Mouse (Mus musculus) kidney, adult 11 months (tissue): ENCODE results near the gene Camk2g.

Experiments used
- DNase-seq: peaks from one replicate; pipeline ENCODE4 v3.0.0; 2022

The Camk2g gene

DNA sequence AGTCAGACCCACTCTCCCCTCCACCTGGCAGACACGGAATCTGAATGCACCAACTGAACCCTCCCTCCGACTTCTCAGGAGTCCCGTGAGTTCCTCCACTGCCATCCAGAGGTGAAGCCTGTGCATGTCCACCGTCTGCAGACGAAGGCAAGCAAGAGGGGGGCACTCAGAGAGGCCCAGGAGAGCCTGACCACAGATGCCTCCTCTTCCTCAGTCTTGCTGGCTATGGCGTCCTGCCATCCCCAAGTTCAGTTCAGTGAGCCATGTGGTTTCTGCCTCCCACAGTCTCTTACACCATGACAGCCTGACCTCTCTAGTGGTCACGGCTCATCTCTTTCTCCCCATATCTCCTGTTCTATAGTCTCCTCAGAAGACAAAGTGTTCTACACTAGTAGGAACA lies 9.2 kb downstream of the Camk2g start:
- DNase-seq: no peak

DNA sequence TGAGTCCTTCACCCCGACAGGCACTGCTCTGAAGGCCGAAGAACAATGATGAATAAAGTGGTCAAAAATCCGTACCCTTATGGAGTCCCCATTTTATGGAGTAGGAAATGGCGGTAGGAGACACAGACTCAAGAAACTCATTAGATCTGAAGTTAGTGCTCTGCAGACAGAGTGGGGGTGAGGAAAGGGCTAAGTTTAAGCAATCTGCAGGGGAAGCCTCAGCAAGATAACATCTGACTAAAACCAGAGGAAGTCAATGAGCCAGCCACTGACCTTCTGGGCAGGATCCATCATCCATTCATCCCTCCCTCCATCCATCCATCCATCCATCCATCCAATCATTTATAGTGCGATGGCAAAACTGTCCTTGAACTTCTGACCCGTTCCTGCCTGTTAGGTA lies 10.4 kb downstream of the Camk2g start:
- DNase-seq: no peak

DNA sequence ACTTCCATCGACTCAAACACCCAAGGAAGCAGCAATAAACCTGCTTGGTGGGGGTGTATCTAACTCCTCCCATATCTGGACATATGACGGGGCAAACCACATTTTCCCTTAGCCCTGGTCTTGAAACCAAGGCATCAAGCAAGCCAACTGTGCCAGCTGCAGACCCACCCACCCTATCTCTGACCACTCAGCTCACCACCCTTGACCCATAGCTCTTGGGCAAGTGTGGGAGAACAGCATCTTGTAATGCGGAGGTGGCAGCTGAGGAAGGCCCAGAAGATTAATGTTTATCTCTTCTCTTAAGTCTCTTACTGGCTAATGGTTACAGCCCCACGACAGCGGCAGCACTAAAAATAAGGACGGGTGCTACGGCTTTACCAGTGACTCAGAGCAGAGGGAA lies 11.0 kb downstream of the Camk2g start:
- no peak for DNase-seq

DNA sequence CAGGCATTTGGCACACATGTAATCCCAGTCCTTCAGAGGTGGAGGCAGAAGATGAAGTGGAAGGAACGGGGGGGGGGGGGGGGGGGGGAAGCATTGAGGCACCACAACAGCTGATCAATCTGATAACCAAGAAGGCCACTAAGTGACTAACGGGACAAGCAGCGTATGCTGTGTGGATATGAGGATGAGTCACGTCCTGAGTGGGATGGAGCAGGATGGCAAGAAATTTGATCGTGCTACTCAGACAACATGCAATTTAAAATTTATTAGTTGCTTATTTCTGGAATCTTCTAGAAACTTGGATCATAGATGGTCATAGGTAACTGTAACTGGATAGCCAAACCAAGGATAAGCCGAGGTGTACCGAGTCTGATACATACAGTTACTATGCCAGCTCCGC lies 13.7 kb downstream of the Camk2g start:
- no peak for DNase-seq

DNA sequence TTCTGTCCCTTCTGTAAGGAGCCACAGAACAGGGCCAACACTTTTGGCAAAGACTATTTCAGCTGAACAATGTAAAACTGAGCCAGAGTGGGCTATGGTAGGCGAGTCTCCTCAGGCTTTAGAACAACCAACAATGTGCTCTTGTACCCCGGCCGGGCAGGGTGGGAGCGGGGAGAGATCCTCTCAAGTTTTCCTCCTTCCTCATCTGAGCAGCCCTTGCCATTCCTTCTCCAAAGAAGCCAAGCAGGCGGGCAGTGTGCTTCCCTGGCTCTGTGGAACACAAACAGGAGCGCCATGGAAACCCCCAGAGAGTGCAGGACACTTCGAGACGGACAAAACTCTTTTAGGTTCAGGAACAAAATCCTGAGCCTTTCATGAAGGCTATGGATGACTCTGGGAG lies 15.4 kb downstream of the Camk2g start:
- DNase-seq: no peak

DNA sequence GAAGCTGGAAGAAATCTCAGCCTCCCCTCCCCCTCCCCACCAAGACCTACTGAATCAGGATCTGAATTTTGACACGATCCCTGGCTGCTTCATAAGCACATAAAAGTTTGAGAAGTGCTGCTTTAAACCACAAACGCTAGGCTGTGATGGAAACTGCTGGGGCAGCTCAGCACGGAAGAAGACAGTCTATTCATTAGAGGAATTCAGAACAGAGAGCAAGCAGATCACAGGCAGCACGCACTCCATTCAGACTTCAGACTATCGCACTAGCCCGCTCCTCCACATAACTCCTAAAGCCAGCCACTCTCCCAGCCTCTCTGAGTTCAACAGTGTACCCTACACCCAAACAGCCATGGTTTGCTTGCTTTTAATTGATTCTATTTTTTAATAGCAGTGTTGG lies 18.2 kb downstream of the Camk2g start:
- no peak for DNase-seq

DNA sequence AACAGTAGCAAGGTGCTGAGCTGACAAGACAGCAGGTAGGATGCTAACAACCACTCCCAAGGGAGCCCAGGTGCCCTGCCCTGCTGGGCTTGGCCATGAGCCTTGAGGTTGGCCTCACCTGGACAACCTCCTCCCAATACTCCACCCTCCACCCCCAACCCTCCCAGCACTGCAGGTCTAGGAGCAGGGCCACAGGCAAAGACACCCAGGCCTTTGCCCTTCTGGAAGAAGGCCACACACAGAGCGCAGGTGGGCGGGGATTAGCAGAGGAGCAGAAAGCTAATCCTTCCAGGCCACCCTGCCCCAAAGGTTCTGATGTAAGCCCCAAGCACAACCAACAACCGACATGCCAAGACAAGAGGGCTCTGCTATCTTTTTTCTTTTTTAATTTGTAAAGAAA lies 20.5 kb downstream of the Camk2g start:
- DNase-seq: peak; percentile 81

DNA sequence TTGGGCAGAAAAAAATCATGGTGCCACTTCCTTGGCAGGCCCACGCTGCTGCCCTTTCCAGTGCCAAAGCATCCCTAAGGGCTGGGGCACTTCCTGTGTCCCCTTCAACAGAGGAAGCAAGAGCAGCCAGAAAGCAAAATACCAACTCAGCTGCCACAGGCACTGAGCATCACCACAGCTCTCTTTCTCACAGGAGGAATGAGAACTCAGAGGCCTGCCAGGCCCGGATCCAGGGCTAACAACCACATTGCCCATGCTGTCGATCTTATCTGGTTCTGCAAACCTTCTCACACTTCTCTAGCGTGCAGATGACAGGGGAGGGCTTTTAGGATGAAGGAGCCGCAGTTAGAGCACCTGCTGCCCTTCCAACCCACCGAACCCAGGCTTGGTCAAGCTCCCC lies 21.1 kb downstream of the Camk2g start:
- DNase-seq: no peak

DNA sequence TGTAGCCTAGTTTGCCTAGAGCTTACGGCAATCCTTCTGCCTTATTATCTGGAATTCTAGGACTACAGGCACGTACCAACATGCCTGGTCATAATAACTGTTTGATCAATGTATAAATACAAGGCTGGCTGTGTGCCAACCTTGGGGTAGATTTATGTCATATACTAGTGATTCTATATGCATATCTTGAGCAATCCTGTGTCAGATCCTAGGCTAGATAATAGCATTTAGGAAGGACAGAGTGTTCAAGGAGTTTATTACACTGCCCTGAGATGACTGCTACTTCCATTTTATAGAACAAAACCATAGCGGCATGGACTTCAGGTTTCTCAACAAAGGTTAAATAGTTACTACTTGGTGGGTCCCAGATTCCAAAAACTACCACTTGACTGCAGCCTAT lies 21.9 kb downstream of the Camk2g start:
- no peak for DNase-seq

DNA sequence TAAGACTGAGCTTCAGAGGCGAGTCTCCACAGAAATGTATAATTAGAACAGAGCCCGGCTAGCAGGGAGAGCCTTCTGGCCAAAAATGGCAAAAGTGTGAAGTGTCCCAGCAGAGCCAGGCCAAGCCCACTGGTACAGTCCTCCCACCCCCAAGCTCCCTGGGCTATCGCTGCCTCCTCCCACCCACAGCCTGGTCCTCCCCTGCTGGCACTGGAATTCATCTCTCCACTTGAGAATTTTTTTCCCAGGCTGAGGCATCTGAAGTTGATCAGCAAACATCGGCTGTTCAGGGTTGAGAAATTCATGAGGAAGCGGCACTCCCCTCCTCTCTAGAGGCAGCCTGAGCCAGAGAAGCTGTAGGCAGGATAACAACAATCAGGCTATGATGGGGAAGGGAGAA lies 25.3 kb downstream of the Camk2g start:
- DNase-seq: no peak

DNA sequence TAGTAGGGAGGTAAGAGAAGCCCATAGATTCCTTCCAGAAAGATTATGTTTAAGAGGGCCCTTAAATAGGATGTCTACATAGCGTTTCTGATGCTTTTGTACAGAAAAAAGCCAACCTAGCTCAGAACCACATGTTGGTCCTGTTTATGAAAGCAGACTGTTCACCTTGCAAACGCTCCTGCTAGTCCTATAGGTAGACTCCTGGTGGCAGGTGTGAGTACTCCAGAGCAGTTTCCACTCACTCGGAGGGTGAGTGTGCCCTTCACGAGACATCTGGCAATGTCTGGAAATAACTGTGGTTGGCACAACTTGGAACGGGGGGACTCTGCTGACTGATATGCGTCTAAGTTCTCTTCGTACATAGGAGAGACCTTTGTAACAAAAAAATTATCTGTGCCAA lies 26.0 kb downstream of the Camk2g start:
- no peak for DNase-seq

DNA sequence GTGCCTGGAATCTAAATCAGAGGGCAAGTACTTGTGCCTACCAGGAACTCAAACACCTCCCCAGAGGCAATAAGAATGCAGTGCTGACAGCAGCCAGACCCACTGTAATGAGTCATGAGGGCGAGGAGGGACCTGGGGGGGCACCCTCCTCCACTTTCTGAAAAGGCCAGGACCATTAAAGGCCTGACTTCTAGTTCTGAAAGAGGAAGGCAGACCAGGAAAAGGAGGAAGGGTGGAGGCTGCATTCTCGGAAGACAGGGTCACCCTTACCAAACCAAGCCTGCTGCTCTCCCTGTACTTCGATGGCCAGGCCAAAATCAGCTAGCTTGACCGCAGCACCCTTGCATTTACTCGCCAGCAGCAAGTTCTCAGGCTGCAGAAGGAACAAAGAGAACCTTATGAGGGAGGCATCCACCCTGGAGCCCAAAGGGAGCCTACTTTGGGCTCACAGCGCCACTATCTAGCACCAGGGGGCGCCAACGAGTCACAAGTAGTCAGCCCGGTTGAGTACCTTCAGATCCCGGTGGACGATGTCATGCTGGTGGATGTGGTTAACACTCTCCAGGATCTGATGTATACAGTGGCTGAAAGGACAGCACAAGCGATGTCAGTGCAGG lies 28.1 kb downstream of the Camk2g start:
- DNase-seq: peak; percentile 82

DNA sequence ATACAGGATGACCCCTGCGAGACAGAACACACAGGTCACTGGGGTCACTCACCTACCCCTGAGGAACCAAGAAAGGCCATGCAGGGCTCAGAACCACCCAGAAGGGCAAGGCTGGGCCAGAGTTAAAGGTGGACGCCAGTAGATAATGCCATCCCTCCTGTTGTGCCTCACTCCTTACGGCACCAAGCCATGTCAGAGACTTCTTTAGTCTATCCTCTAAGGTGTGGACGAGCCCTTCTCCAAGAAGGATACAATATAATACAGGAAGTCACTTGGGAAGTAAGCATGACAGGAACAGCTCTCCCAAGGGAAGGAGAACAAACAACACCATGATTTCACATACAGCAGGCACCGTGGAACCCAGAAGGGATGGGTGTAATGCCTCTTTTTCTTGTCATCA lies 28.9 kb downstream of the Camk2g start:
- DNase-seq: no peak

DNA sequence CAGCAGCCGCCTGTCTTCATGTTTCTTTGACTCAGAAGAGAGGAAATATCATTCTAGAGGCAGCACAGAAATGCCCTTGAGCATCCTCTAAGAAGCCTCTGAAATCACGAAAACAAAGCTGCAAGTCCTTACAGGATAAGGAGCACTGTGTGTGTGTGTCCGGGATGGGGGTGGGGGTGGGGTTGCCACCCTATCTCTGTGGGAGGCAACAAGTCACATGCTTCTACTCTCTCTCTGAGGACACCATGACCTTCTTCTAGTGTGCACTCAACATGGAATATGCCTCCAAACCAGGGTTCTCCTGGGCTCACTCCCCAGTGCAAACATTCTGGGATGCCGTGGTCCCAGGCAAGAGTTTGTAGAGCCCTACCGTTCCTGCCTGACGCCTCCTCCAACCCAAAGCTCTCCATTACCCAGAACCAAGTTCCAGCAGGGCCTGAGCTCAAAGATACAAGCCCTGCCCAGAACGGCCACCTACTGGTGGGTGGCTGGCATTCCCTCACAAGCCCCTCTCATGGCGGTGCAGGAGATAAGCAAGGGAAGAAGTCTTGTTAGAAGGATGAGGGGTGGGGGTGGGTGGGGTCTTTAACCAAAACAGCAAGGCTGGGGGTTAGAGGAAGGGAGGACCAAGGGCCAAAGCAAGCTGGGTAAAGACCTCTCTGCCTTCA lies 35.0 kb downstream of the Camk2g start:
- no peak for DNase-seq

DNA sequence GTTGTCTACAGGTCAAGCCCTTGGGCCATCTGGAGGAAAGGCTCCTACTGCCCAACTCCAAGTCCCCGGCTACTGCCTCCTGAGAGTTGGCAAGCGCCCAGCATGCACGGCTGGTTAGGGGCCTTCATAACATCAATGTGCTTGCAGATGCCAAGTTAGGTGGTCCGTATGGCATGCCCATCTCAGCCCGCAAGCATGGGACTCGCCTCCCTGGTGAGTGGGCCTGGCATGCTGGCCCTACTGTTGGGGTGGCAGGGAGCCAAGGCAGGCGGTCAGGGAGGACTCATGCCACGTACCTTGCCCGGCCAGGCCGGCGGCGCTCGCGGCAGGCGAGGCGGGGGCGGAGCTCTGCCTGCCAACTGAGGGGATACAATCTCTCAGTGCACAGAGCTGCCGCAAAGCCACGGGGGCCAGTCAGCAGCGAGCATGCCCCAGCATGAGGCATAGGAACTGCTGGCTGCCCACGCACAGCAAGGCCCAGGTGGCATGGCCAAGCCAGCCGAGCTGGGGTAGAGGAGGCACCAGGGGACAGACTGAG lies 36.4 kb downstream of the Camk2g start:
- DNase-seq: peak; percentile 70

DNA sequence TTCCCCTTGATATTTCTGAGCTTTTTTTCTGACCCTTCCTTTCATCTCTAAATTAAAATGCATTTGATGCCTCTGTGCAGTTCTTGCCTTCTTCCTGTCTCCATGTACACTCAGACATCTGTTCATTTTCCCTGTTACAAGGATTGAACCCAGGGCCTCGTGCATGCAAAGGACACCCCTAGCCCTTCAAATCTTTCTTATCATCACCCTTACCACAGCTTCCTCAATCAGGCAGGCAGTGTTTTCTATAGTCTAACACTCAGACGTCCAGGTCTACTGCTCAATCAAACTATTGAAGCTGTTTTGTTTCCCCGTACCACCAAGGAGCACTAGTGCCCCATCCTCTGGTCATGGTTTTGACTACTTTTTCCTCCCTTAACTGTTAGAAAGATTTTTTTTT lies 40.1 kb downstream of the Camk2g start:
- DNase-seq: no peak

DNA sequence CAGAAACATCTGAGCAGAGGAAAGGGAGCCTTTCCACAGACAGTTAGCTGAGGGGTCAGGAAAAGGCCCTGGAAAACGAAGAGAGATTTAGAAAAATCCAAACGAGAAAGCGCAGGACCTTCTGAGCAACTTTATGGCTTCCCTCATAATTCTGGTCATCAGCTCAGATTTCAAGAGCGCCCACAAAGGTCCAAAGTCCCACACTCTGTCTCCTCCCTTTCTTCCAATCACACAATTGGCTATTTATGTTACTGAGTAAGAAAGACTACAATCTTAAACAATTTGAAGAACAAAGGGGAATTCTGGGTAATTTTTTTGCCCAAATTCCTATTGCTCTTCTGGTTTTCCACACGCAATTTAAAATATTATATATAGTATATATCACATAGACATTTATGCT lies 43.4 kb downstream of the Camk2g start:
- no peak for DNase-seq

DNA sequence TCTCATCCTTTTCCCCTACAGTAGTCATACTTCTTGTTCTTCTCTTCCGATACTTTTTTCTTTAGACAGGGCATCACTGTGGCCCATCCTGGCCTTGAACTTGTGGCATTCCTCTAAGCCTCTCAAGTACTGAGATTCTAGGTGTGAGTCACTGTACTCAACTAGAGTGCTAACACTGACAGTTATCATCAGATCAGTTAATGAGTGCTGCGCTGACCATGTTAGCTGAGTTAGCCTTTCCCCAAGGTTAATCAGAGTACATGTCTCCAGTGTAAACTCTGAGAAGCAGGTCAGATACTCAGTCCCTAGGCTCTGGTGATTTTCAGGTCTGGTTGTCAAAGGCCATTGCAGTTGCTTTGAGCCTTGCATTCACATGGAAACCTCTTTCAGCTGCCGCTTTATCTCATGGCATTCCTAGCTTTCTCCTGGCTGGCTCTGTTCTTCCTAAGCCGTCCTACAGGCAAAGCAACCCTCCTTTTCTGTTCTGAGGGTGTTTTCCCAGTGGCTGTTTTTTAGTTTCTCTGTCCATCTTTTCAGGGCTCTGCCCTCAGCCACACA lies 44.3 kb downstream of the Camk2g start:
- no peak for DNase-seq

DNA sequence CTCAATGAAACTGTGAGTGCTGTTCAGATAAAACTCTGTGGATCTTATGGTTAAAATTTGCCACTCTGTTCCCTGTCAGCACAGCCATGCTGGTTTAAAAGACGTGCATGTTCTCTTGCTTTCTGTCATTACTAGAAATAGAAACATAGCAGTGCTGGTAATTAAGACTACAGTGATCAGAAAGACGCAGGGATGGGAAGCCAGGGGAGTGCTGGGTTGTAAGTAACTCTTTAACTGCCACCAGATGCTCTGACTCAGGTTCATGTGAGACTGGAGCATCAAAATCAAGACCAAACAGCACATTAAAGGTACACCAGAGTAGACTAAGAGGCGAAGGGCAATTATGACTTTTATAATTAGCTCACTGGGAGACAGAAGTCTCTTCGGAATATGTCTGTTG lies 45.5 kb downstream of the Camk2g start:
- DNase-seq: no peak

DNA sequence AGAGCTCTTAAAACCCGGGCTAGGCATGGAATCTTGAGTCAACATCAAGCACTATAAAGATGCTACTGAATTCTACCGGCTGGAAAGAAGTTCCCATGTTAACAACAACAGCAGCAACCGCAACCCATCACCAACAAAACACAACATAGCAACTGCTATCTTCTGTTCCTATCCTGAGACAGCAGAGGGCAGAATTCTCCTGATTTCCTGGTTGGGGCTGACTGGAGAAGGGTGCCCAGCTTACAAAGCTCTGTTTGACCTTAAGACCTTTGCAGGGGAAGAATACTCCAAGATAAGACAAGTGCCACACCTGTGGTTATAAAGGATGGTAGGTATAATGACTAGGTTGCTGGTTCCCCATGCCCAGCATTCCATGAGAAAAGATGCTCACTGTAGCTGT lies 47.0 kb downstream of the Camk2g start:
- DNase-seq: no peak

DNA sequence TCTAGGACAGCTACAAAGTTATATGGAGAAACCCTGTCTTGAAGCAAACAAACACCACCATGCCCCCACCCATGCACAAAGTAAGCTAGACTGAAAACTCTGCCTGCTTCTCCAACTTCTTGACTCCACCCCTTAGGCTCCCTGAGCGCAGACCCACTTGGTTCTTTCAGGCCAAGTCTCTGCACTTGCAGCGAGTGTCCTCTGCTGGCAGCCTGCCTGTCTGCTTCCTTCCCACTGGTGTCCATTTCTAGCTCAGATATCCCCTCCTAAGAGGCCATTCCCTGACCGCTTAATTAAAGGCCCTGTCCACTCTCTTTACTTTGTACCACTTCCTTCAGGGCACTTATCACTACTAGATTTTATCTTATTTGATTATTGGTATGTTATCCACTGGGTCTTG lies 50.3 kb downstream of the Camk2g start:
- DNase-seq: no peak

DNA sequence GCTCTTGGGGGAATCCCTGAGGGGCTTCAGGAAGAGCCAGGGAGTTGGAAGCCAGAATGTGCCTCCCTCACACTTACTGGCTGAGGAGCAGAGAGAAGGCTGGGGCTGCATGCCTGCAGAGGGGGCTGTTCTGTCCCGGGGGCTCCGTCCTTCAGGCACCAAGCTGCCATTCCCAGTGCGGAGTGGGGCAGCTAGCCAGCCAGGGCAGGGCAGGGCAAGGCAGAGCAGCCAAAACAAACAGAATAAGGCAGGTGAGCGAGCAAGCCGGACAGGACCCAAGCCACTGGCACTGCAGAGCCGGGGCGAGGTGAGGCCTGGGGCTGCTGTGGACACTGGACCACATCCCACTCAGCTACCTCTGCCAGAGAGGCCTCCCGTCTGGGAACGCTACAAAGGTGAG lies 52.6 kb downstream of the Camk2g start:
- no peak for DNase-seq

DNA sequence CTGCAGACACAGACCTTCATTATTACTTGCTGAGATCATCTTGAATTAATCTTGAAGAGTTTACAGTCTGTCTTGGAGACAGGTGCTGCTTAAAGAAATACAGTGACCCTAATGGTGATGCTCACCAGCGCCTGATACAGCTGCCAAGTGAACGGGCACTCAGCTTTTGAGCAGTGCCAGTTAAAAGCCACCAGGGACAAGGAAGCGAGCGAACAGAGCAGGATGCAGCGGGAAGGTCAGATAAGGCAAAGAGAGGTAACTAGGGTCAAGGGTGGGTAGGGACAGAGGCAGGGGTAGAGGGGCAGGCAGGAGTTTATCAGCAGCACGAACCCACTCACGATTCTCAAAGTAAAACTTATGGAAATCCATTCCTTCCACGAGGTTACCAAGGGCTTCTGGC lies 55.4 kb downstream of the Camk2g start:
- DNase-seq: no peak

DNA sequence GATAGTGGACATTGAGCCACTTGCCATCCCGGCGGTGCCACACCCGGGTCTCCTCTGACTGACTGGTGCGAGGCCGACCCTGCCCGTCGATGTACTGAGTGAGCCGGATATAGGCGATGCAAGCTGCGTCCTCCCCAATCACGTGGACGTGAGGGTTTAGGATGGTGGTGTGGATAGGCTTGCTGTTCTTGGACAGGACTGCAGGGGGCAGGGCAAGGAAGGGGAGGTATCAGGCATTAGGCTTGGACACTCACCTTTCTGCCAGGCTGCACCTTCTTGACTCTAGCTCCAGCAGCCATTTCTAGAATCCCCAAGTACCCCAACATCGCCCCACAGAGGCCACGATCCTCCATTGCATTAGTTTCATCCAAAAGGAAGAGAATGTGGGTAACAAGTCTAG lies 56.6 kb downstream of the Camk2g start:
- peak; percentile 75 for DNase-seq

DNA sequence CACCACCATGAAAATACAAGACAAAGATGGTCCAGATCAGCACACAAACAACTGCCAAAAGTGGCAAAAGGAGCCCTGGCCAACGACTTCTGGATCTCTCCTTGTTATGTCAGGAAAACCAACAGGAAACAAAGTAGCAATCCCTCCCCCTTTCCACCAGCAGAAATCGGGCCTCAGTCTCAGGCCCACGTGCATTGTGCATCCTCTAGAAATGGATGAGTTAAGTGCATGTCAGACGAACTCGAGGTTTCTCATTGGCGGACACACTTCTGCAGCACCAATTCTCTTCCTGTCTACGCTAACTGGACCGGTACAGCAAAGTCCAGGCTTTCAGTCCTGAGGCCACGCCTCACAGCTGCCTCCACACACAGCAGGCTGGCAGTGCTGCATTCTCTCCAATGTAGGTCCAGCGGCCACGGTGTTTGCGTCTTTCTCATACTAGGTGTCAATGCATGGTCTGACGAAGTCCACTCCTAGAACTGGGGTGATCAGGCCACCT lies 57.9 kb downstream of the Camk2g start:
- DNase-seq: peak; percentile 27
